Mouse (Mus musculus) limb, embryonic 13.5 days (tissue): ENCODE data around the gene Trim46. TPM values are rescaled to one million over a fixed set of nuclear protein-coding genes. Genes with fewer than 3 reads are reported as not detected.
"Not testable (repeated sequence)": the region's sequence is repeated elsewhere in the genome, so short reads cannot be mapped to it uniquely, and the experiment has no call there.

Source experiments
- ATAC-seq: fragments of 200-750 bp; cut with Nextera tagmentation; 2 replicates; pipeline ENCODE4 v1.8.0; 2017; ENCODE audit warnings: low read depth, moderate number of reproducible peaks, moderate TSS enrichment; ENCODE audit not compliant: low FRiP score
- H3K27ac ChIP-seq: fragments of 300-500 bp; sonication (generic); 2 replicates; pipeline ENCODE4 v1.5.1; 2015; ENCODE audit warnings: inconsistent platforms, mild to moderate bottlenecking, moderate library complexity
- H3K27me3 ChIP-seq: fragments of 300-500 bp; sonication (generic); 2 replicates; pipeline ENCODE4 v1.6.1; 2015; ENCODE audit warnings: mild to moderate bottlenecking, inconsistent platforms
- H3K36me3 ChIP-seq: fragments of 300-500 bp; sonication (generic); 2 replicates; pipeline ENCODE4 v1.6.1; 2015; ENCODE audit warnings: inconsistent platforms, mild to moderate bottlenecking, moderate library complexity
- H3K4me1 ChIP-seq: fragments of 300-500 bp; sonication (generic); 2 replicates; pipeline ENCODE4 v1.6.1; 2015; ENCODE audit warnings: inconsistent platforms
- H3K4me2 ChIP-seq: fragments of 300-500 bp; sonication (generic); replicated peaks from 2 replicates; pipeline ENCODE4 v1.6.1; 2015; ENCODE audit warnings: inconsistent platforms, mild to moderate bottlenecking, moderate library complexity
- H3K4me3 ChIP-seq: fragments of 300-500 bp; sonication (generic); 2 replicates; pipeline ENCODE4 v1.5.1; 2015; ENCODE audit warnings: moderate library complexity, mild to moderate bottlenecking, inconsistent platforms
- H3K9ac ChIP-seq: fragments of 300-500 bp; sonication (generic); 2 replicates; pipeline ENCODE4 v1.6.1; 2015; ENCODE audit warnings: mild to moderate bottlenecking, inconsistent platforms
- H3K9me3 ChIP-seq: fragments of 300-500 bp; sonication (generic); 2 replicates; pipeline ENCODE4 v1.6.1; 2016; ENCODE audit warnings: inconsistent platforms
- whole genome bisulfite sequencing: fragments of 180-500 bp; shearing (Covaris S2); methylation state at CpG from one replicate; pipeline ENCODE4 v1.1.7; 2015; 5-methylcytosine and 5-hydroxymethylcytosine counted together
- polyA plus RNA-seq: library from polyadenylated mRNA; unstranded; fragments of >200 nt; fragmentation: Nextera tagmentation; extraction: Ambion mirVana; gene quantifications from 2 replicates; pipeline ENCODE4 v1.2.1, GENCODE M21; 2015

Gene Trim46
- polyA plus RNA-seq, 1 experiment from 2014 or later: 6.8 TPM

DNA sequence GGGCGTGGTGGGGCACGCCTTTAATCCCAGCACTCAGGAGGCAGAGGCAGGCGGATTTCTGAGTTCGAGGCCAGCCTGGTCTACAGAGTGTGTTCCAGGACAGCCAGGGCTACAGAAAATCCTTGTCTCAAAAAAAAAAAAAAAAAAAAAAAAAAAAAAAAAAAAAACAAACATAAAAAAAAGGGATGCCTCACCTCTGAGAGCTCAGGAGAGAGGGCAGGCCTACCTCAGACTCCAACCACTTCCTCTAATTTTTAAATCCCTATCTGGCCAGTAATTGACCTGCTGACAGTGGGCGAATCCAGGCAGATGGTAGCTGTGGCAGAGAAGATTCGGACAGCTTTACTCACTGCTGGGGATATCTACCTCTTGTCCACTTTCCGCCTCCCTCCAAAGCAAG lies 29.7 kb downstream of the Trim46 start:
- H3K36me3 ChIP-seq: peaks cover 41% of the 10 kb centered on the region
- H3K27me3 ChIP-seq, H3K4me3 ChIP-seq, ATAC-seq, H3K9me3 ChIP-seq, H3K27ac ChIP-seq: not testable (repeated sequence)
- 69% methylated on average over 7 of the region's 7 CpGs for WGBS
- H3K4me2 ChIP-seq: peak overlapping the region; percentile 83
- H3K4me1 ChIP-seq: peaks cover 34% of the 10 kb centered on the region
- 0 out of 2 replicates have a peak overlapping the region, but pooled peaks have one; percentile 35 for H3K9ac ChIP-seq

DNA sequence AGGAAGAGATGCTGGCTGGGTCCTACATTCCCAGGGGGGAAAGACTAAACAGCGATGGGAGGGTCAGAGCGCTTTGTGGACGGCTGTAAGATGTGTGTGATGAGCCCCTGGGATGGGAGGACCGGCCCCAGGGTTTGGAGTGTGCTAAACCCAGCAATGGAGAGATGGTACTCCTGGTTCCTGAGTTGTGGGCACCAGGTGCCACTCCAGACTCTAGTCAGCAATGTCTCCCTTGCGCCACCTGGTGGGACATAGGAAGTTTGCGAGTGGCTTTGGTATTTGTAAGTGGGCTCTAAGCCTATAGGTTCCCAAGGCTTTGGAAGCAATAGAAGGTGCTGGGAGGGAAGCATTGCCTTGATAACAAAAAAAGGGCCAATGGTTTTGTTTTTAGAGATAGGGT lies 30.3 kb downstream of the Trim46 start:
- H3K4me1 ChIP-seq: peaks cover 34% of the 10 kb centered on the region
- no peaks in the 10 kb centered on the region for H3K27me3 ChIP-seq
- no peaks in the 10 kb centered on the region for H3K9me3 ChIP-seq
- WGBS: 0% methylated on average over 6 of the region's 6 CpGs
- peak overlapping the region; percentile 84 for H3K4me3 ChIP-seq
- H3K4me2 ChIP-seq: peak overlapping the region; percentile 83
- peak overlapping the region; percentile 86 for H3K9ac ChIP-seq
- peak overlapping the region; percentile 98 for H3K27ac ChIP-seq
- peaks cover 38% of the 10 kb centered on the region for H3K36me3 ChIP-seq
- no peak for ATAC-seq

GRCm38 (mm10) chr3:89214681-89215411 lies 31.3 kb downstream of the Trim46 start, which contains the start of gene Thbs3:
TSS of gene Thbs3 (plus strand) at chr3:89215180.
- H3K9me3 ChIP-seq: no peaks in the 10 kb centered on the region
- H3K27ac ChIP-seq: peak within 1 kb of the TSS; percentile 98
- peaks cover 41% of the 10 kb centered on the region for H3K36me3 ChIP-seq
- H3K4me2 ChIP-seq: peak within 1 kb of the TSS; percentile 83
- no peaks in the 10 kb centered on the region for H3K27me3 ChIP-seq
- H3K4me3 ChIP-seq: peak within 1 kb of the TSS; percentile 84
- peaks cover 34% of the 10 kb centered on the region for H3K4me1 ChIP-seq
- under 1% methylated on average over 19 of the region's 19 CpGs for whole genome bisulfite sequencing
- ATAC-seq: no peak
- peak within 1 kb of the TSS; percentile 86 for H3K9ac ChIP-seq

- no peaks in the 10 kb centered on the region for H3K9me3 ChIP-seq
- peak overlapping the region; percentile 83 for H3K4me2 ChIP-seq
- WGBS: under 1% methylated on average over 69 of the region's 69 CpGs
- peaks cover 41% of the 10 kb centered on the region for H3K36me3 ChIP-seq
- peaks cover 34% of the 10 kb centered on the region for H3K4me1 ChIP-seq
- H3K27me3 ChIP-seq: no peaks in the 10 kb centered on the region
- peak overlapping the region; percentile 84 for H3K4me3 ChIP-seq
- peak overlapping the region; percentile 98 for H3K27ac ChIP-seq
- ATAC-seq: peak; percentile 93
- H3K9ac ChIP-seq: peak overlapping the region; percentile 86
Observed at GRCm38 (mm10) chr3:89213803-89214530, 32.1 kb downstream of the Trim46 start.

DNA sequence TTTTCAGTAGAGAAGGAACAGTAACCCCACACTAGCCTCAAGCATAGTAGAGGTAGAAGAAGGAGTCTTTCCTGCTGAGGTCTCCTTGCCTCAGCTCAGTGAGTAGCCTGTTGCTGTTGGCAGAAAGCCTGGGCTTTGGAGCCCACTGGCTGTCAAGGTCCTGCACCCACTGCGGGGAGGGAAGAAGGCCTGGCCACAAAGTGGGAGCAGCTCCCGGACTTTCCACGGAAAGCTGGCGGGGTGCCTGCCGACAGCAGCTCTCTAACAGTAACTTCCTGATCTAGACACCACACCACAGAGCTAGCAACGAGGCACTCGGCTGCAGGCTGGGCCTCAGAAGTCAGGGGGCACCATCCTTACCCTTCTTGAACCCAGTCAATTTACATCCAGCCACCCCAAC lies 35.4 kb downstream of the Trim46 start:
- Histone ChIP-seq H3K27me3 (no peaks in the 10 kb centered on the region), H3K4me3 (no peak overlapping the region), H3K4me2 (no peak overlapping the region), H3K27ac (no peak overlapping the region), H3K36me3 (peaks cover 58% of the 10 kb centered on the region), H3K9ac (no peak overlapping the region), H3K9me3 (no peaks in the 10 kb centered on the region), H3K4me1 (peaks cover 28% of the 10 kb centered on the region)
- WGBS: 68% methylated on average over 7 of the region's 7 CpGs
- no peak for ATAC-seq

GRCm38 (mm10) chr3:89210162-89210561 lies 35.9 kb downstream of the Trim46 start:
- Histone ChIP-seq H3K4me3 (no peak overlapping the region), H3K9me3 (no peaks in the 10 kb centered on the region), H3K4me1 (peaks cover 23% of the 10 kb centered on the region), H3K36me3 (peaks cover 63% of the 10 kb centered on the region), H3K27ac (peak overlapping the region; percentile 29; the same call in 1 of the 2 replicates), H3K4me2 (no peak overlapping the region), H3K27me3 (no peaks in the 10 kb centered on the region), H3K9ac (no peak overlapping the region)
- ATAC-seq: no peak
- 84% methylated on average over 13 of the region's 13 CpGs for WGBS

- no peaks in the 10 kb centered on the region for H3K27me3 ChIP-seq
- no peak overlapping the region for H3K4me2 ChIP-seq
- no peak for ATAC-seq
- no peak overlapping the region for H3K4me3 ChIP-seq
- H3K9me3 ChIP-seq: no peaks in the 10 kb centered on the region
- peaks cover 67% of the 10 kb centered on the region for H3K36me3 ChIP-seq
- H3K4me1 ChIP-seq: peaks cover 18% of the 10 kb centered on the region
- H3K9ac ChIP-seq: no peak overlapping the region
- H3K27ac ChIP-seq: no peak overlapping the region
- WGBS: 91% methylated on average over 7 of the region's 7 CpGs
Observed at GRCm38 (mm10) chr3:89209731-89210130, 36.4 kb downstream of the Trim46 start.

- Histone ChIP-seq H3K9me3 (no peaks in the 10 kb centered on the region), H3K36me3 (peaks cover 75% of the 10 kb centered on the region), H3K4me2 (no peak overlapping the region), H3K4me3 (no peak overlapping the region), H3K27me3 (no peaks in the 10 kb centered on the region), H3K4me1 (peaks cover 15% of the 10 kb centered on the region), H3K9ac (no peak overlapping the region), H3K27ac (no peak overlapping the region)
- ATAC-seq: no peak
- 80% methylated on average over 6 of the region's 6 CpGs for WGBS
Observed at GRCm38 (mm10) chr3:89208736-89209135, 37.4 kb downstream of the Trim46 start.

- Histone ChIP-seq H3K27ac (no peak overlapping the region), H3K36me3 (peaks cover 75% of the 10 kb centered on the region), H3K4me3 (no peak overlapping the region), H3K27me3 (no peaks in the 10 kb centered on the region), H3K9ac (no peak overlapping the region), H3K4me2 (no peak overlapping the region), H3K4me1 (peaks cover 17% of the 10 kb centered on the region), H3K9me3 (no peaks in the 10 kb centered on the region)
- no peak for ATAC-seq
- 89% methylated on average over 13 of the region's 13 CpGs for WGBS
Observed at GRCm38 (mm10) chr3:89208075-89208657, 37.9 kb downstream of the Trim46 start.

DNA sequence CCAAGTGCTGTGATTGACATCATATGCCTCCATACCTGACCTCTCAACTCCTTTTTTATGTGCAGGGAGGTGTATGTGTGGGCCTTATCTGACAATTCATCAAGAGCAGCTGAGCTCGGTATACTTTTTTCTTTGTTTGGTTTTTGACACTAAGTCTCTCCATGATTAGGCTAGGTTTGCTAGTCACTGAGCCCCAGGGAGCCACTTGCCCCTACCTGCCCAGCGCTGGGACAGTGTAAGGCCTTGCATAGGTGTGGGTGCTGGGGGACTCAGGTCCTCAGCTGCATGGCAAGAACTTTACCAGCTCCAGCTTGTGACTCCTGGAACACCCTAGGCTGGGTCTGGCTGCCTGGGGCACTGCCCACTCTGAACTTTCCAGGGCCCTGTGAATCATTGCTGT lies 39.4 kb downstream of the Trim46 start:
- no peak overlapping the region for H3K27ac ChIP-seq
- WGBS: 88% methylated on average over 2 of the region's 2 CpGs
- H3K4me2 ChIP-seq: no peak overlapping the region
- H3K9me3 ChIP-seq: no peaks in the 10 kb centered on the region
- no peak overlapping the region for H3K9ac ChIP-seq
- no peak for ATAC-seq
- no peak overlapping the region for H3K4me3 ChIP-seq
- no peaks in the 10 kb centered on the region for H3K27me3 ChIP-seq
- peaks cover 69% of the 10 kb centered on the region for H3K36me3 ChIP-seq
- H3K4me1 ChIP-seq: peaks cover 6% of the 10 kb centered on the region

- peaks cover 69% of the 10 kb centered on the region for H3K36me3 ChIP-seq
- H3K27me3 ChIP-seq: no peaks in the 10 kb centered on the region
- ATAC-seq: no peak
- no peak overlapping the region for H3K4me3 ChIP-seq
- WGBS: 91% methylated on average over 7 of the region's 7 CpGs
- H3K9ac ChIP-seq: no peak overlapping the region
- no peak overlapping the region for H3K4me2 ChIP-seq
- H3K9me3 ChIP-seq: no peaks in the 10 kb centered on the region
- H3K27ac ChIP-seq: no peak overlapping the region
- H3K4me1 ChIP-seq: peaks cover 6% of the 10 kb centered on the region
Observed at GRCm38 (mm10) chr3:89206079-89206478, 40.0 kb downstream of the Trim46 start.

- Histone ChIP-seq H3K9ac (peak overlapping the region; percentile 70), H3K4me3 (peak overlapping the region; percentile 60), H3K27me3 (no peaks in the 10 kb centered on the region), H3K36me3 (peaks cover 40% of the 10 kb centered on the region), H3K9me3 (no peaks in the 10 kb centered on the region), H3K27ac (no peak overlapping the region), H3K4me1 (peaks cover 6% of the 10 kb centered on the region), H3K4me2 (peak overlapping the region; percentile 75)
- no peak for ATAC-seq
- 39% methylated on average over 5 of the region's 5 CpGs for WGBS
Observed at GRCm38 (mm10) chr3:89203142-89203514, 43.0 kb downstream of the Trim46 start.
